Mouse (Mus musculus) left cerebral cortex, postnatal 14 days (tissue): ENCODE data around the gene Dut. TPM values are rescaled to one million over a fixed set of nuclear protein-coding genes. Genes with fewer than 3 reads are reported as not detected.
A peak's percentile ranks its signal among the peaks of the same experiment; 100 is the strongest.
"Not testable (repeated sequence)": the region's sequence is repeated elsewhere in the genome, so short reads cannot be mapped to it uniquely, and the experiment has no call there.

ENCODE experiments used
- DNase-seq, 2 experiments: peaks; one replicate each; pipeline ENCODE4 v3.0.0; 2021 to 2022; ENCODE audit warnings: low spot score in 2 of 2, mixed read lengths in 1 of 2
- intact Hi-C: fragments of 180-260 bp; cut with DNase I; formaldehyde crosslinking; loops from one replicate; pipeline ENCODE4 v1.15.1; 2025
- total RNA-seq, 2 experiments: library from RNA; stranded (reverse); gene quantifications; 2 replicates each; pipeline ENCODE4 v1.2.3; 2021

Gene Dut
- total RNA-seq, 2 experiments from 2014 or later: 27.6 to 29.0 TPM

DNA sequence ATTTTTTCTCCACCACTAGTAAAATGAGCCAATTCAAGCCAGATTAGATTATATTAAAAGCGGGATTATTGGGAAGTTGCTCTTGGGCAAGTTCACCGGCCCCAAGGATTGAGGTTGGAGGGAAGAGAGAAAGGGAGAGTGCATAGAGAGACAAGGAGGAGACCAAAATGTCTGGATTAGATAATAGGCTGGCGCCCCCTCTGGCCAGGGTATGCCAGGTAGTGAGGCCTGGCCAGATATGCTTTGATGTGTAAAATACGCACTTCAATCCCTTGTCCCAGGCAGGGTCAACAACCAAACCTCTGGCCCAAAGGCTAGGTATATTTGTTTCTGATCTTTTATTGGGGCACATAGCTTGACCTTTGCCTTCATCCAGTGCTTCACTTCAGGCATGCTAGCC is 4.8 kb downstream of the Dut start:
- intact Hi-C loops: no loop called here

DNA sequence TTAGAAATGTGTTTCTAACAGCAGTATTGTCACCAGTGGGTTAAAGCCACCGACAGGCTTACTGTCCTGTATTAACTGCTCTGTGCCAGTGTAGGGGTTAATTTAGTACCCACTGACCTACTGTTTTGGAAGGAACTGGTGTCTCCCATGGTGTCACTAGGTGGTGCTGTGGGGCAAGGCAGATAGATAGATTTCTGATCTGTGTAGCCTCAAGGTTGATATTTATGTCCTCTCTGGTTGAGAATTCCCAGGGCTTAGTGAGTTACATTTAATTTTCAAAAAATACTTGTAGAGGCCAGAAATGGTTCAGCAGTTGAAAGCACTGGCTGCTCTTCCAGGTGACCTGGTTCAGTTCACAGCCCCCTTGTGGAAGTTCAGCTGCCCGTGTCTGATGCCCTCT is 5.3 kb downstream of the Dut start:
- intact Hi-C loops: no loop called here
- peak; percentile 51 to 58 for DNase-seq

More for the DNA sequence above, 4.8 kb downstream of the Dut start:
- DNase-seq: no peak

DNA sequence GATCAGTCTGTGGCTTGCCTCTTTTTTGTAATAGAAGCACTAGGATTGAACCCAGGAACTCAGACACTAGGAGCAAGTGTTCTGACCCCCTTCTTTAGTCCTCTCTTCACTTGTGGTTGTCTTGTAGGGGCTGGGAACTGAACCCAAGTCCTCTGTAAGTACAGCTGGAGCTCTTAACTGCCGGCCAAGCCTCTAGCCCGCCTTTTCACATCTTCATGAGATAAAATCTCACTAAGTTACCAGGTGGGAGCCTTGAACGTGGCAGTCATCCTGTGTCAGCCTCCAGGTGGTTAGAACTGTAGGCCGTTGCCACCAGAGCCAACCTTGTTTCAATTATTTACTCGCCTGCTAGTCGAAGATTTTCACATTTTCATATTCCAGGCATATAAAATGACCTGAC is 6.7 kb downstream of the Dut start:
- no peak for DNase-seq
- intact Hi-C loops: no loop called here

DNA sequence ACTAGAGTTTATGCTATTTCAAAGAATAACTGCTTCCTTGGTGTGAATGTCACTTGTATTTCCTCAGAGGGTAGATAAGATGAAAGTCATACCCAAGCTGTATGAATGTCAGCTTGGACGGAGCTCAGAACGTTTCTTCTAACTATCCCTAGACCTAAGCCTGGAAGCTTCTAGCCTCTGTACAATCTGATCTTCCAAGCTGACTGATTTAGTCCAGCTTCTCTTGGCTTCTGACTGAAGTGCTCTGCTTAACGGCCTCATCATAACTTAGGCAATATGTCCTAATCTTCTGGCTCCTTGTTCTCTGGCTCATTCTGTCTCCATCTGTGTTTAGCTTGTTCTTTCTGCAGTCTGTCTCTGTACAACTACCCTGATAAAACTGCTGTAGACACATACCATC is 7.6 kb downstream of the Dut start:
- intact Hi-C loops: no loop called here
- DNase-seq: no peak

DNA sequence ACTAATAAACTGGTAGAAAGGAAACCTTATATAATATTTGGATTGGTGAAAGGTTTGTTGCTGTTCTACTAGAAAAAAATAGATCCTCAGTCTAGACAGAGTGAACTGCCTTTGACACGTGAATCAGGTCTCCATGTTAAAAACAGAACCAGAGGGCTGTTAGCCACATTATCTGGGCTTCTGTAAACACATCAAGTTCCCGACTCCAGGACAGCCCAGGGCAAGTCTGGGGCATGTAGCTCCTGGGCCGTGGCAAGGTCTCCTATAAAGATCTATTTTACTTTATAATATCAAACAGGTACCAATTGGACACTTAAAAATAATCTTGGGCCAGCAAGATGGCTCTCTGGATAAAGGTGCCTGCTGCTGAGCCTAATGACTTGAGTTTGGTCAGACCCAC is 8.9 kb downstream of the Dut start:
- intact Hi-C loops: no loop called here
- DNase-seq: no peak

DNA sequence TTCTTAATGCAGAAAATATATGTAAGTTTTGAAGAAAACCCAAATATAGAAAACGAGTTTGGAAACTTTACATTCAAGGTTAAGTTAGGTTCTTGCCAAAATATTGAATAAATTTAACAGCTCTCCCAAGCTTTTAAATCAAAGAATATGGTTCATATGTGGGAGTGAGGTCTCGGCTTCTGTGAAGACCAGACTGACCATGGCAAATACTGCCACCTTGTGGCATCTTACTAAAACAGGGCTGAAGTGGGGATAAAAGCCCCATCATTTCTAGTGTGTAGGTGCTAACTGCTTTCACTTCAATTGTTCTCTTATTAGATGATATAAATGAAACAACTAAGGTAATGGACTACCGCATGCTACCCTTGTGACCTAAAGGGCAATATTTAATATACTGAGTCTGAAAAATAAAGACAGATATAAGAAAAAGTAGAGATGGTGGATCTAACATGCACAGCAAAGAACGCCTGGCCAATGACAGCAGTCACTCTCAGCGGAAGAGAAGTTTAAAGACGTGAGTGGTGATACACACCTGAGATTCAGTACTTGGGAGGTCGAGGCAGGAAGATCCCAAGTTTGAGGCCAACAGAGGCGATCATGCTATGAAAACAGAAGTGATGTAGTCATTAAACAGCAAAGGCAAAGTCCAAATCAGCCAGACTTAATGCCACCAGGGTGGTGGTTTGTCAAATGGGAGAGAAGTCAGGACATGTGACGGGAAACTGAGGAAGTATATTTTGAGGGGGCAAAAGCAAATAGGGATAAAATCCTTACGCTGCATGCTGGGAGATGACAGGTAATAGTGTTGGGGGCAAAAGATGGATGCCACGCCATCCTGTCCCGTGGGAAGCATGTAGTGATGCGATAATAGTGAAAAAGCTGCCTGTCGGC is 12.5 kb downstream of the Dut start:
- DNase-seq: peak; percentile 25 to 27
- intact Hi-C loops: loop anchor here (5.0 kb wide), 1 partner anchor 43 kb away; no protein-coding TSS in a partner anchor

DNA sequence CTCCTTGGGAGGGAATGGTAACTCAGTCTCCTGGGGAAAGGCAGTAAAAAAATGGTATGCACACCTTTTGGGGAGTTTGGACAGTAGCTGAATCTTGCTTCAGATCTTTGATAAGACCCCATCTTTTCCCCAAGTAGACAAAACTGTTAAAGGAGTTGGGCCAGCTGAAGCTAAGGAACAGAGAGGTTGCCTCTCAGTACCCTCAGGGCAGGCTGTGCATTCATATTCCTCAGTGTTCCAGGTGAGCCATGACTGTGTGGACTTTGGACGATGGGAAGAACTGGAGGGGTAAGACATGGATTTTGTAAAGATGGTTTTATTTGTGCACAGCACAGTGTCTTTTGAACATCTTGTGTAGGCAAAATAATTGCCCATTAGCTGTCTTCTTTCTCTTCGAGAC is 13.3 kb downstream of the Dut start:
- DNase-seq: no peak
- intact Hi-C loops: loop anchor here (5.0 kb wide), 1 partner anchor 42 kb away; no protein-coding TSS in a partner anchor

DNA sequence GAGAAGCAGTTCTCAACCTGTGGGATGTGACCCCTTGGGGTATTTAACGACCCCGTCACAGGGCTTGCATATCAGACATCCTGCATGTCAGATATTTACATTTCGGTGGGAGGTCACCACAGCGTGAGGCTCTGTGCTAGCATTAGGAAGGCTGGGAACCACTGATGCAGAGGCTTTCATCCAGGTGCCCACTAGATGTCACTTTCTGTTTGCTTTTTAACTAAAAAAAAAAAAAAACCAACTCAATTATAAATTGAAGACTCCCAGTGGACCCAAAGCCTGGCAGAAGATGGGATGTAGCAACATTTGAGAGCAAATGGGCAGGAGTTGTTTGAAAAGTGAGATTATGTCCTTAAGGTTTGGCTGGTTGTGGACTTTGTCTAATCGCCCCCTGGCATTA is 16.1 kb downstream of the Dut start:
- intact Hi-C loops: loop anchor here (2.0 to 5.0 kb wide), 2 partner anchors 39 to 468 kb away; no protein-coding TSS in a partner anchor
- peak; percentile 17 to 26 for DNase-seq

DNA sequence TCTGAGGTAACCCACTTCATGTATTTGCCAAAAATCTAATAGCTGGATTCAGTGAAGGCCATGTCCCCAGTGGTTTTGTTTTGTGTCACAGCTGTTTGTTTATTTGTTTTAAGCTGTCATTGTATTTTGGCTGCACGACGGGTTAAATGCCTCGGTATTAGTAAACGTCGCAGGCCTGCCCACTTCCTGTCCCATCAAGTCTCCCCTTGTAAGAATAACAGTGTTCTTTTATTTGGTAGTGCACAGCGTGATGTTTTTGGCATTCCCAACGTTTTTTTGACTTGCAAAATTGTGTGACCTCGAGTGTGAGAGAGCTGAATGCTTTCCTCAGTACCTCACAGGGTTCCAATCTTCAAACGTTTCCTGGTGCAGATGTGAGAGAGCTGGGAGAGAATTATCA is 16.8 kb downstream of the Dut start:
- intact Hi-C loops: loop anchor here (2.0 to 5.0 kb wide), 2 partner anchors 39 to 467 kb away; no protein-coding TSS in a partner anchor
- DNase-seq: no peak

DNA sequence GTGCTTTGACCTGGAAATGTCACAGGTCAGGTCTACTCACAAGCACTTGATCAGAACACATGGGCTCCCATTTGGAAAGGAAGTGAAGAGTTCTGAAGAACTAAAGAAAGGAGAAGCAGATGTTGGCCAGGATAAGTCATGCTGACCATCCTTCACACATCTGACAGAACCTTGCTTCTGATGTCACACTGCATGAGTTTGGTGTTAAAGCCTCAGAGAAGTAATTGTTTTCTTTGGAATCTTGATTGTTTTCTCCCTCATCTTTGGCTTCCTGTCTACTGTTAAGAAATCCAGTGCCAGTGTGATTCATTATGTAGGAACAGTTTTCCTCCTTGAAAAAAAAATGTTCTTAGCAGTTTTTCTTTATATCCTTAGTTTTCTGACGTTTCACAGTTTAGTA is 21.9 kb downstream of the Dut start:
- intact Hi-C loops: loop anchor here (2.0 kb wide), 1 partner anchor 332 kb away; no protein-coding TSS in a partner anchor
- no peak for DNase-seq

DNA sequence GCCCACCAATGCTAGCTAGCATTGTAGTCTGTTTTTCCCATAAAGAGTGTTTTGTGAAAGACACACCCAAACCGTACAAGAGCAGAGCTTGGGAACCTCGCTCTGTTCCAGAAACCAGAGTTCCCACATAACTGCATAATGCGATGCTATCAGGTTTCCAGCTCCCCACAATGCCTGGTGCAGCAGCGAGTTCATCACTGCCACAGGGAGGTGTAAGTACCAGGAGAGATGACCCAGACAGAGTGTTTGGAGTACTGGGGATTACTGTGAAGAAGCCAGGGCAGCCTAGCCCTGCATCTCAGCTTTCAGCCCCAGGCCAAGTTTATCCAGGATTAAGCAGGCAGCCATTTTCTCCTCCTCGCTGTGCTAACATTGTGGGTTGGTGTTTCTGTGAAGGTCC is 28.6 kb downstream of the Dut start:
- intact Hi-C loops: no loop called here

DNA sequence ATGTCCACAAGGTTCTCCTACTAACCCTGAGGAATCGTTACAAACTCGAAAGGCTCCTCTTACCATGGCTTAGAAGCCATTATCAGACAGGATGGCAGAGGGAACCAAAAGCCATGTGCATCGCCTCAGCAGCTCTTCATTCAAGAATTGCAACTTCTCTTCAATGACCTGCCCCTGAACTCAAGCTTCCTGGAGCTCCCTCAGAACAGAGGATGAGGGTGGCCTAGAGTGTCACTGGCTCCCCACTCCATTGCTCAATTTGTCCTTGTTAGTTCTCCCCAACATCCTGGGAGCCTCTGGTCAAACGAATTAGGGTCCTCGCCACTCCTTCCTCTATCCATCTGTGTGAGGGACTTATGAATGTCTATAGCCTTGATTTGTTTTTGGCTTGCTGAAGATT is 29.7 kb downstream of the Dut start:
- intact Hi-C loops: no loop called here
- no peak for DNase-seq

More for the DNA sequence above, 28.6 kb downstream of the Dut start:
- DNase-seq: no peak

DNA sequence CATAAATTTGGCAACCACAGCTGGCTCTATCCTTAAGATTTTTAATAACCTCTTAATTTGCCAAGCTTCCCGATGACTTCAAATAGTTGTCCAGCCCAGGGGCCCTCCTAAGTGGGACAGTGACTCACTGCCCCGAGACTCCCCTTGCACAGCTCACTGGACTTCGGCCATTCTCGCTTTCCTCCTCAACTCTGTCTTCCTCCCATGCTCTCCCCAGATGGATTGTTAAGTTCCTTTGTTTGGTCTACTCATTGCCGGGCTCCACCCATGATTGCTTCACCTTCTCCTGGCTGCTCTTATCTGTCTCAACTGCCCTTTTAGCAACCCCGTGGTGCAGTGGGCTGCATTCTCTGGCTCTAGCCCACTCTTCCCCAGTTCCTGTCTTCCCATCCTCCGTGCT is 31.5 kb downstream of the Dut start:
- intact Hi-C loops: no loop called here
- DNase-seq: no peak

DNA sequence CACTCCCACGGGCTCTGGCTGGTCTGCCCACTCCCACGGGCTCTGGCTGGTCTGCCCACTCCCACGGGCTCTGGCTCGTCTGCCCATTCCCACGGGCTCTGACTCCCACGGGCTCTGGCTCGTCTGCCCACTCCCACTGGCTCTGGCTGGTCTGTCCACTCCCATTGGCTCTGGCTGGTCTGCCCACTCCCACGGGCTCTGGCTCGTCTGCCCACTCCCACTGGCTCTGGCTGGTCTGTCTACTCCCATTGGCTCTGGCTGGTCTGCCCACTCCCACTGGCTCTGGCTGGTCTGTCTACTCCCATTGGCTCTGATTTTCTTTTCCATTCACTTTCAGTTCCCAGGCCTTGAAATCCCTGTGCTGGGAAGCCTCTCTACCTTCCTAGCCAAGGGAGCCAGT is 33.0 kb downstream of the Dut start:
- DNase-seq, intact Hi-C loops: not testable (repeated sequence)

DNA sequence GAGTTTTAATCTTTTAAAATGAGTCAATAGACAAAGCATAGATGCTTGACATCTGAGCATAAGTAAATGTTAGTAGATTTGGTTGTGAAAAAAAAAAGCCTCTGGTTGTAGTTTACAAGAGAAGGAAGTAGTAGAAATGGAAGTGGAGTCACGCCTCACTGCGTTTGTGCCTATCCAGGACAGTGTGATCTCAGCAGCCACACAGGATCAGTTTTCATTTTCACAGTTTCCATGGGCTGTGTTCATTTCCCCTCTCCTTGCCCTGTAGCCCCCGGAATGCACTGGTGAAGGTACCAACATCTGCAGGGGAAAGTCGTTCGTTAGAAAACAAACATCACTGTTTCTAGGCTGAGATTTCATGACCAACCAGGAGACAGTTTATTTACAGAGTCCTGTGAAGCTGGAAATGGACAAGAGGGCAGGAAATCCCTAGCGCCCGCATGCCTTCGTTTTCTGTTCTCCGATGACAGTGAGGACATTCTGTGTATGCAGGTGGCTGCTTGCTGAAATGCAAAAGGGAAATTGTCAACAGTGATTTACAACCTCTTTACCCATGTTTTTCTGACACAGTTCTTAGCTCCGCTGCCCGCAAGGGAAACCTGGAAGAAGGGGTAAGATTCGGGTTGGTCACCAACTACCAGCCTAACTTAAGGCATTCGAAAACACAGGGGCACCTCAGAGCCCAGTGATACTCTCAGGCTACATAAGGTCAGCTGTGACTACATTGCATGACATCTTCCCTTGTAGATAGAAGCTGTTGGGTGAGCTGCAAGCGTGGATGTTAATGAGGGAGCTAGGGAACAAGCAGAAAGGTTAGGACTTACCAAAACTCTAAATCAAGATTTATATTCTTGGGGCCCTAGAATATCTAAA is 35.6 kb downstream of the Dut start:
- intact Hi-C loops: no loop called here
- DNase-seq: no peak

DNA sequence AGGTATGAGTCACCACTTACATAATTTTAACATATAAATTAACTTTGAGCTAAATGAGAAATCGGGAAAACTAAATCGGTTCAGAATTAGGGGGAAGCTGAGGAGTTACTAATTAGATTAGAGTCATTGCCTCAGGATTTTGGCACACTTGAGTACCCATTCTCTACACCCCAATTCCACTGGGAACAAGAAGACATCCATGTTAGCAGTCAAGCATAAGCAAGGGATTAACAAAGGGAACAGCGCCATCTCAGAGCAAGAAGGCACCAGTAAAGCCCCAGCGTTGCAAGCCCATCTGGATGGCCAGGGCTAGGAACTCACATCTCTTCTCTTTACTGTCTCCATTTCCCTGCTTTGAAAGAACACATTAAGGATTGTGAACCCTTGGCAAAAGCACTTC is 38.8 kb downstream of the Dut start:
- no peak for DNase-seq

DNA sequence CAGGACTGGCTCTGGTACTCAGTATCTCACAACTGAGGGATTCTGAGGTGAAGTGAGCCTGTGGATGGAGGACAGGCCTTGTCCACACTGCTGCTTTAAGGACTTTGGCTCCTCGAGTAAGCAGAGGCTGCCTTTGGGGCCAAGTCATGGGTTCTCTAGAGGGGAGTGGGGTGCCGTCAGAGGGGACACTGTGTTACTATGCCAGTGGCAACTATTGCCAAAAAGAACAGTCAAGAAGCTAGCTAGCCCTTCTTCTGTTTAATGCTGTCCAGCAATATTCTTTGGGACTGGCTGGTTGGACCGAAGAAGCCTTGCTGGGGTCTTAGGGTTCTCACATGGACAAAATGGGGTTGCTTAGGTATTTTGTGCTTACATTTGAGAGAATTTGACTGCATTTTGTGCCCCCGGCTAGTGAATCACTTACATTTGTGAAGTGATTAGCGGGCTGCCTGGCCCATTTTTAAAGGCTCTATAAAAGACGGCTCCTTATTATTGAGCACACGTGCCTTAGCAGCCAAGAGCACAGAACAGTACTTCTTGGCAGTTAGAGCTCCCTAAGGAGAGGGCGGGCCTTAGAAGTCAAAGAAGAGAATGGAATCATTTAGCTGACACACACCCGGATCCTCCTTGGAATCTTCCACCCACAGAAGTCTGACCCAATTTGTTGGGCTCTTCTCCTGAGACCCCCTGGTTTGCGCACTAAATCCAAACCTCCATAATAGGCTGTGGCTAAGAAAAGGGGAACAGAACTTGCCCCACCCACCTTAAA is 43.4 kb downstream of the Dut start:
- DNase-seq: no peak

More for the DNA sequence above, 38.8 kb downstream of the Dut start:
- intact Hi-C loops: no loop called here

DNA sequence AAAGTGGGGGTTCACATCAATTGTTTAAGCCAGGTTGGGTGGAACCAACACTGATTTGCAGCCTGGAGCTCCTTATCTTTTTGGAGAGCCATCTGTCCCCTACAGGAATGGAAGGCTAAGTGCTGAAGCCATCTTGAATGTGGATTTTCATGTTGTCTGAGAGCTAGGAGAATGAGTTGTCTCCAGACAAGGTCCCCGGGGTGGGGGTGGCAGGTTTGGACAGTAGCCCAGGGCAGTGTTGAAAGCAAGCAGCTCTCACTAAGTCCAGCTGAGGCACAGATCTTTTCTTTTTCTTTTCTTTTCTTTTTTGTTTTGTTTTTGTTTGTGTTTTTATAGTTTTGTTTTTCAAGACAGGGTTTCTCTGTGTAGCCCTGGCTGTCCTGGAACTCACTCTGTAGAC is 44.1 kb downstream of the Dut start:
- DNase-seq: no peak
- intact Hi-C loops: no loop called here

More for the DNA sequence above, 43.4 kb downstream of the Dut start:
- intact Hi-C loops: no loop called here

DNA sequence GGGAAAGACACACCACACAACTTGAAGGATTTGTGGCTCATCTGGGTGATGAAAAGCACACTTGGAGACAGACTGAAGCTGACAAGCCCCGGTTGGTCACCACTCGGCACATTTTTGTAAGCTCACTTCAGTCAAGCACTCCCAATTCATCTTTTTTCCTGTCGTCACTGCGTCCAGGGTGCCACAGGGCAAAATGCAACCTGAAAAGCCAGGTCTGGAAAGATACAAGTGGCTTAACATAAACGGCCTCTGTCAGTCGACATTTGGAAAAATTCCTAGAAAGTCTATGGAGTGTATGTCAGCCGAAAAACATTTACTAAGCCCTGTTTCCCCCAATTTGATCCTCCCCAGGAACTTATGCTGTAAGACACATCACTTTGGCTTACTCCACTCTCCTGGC is 45.6 kb downstream of the Dut start:
- intact Hi-C loops: no loop called here
- no peak for DNase-seq
